Mouse (Mus musculus) gastrocnemius, postnatal 36 days (tissue): ENCODE measurements at regions not wholly inside any gene's neighbourhood (a gene's known extent, or its start where the extent isn't known, plus 50 kb on each side); places are given as distances from the start of the nearest gene placed in this dataset.

ENCODE experiments used
- DNase-seq, 2 experiments: peaks; one replicate each; pipeline ENCODE4 v3.0.0; 2022
- intact Hi-C: fragments of 180-260 bp; cut with DNase I; formaldehyde crosslinking; loops from one replicate; pipeline ENCODE4 v1.15.1; 2025

DNA sequence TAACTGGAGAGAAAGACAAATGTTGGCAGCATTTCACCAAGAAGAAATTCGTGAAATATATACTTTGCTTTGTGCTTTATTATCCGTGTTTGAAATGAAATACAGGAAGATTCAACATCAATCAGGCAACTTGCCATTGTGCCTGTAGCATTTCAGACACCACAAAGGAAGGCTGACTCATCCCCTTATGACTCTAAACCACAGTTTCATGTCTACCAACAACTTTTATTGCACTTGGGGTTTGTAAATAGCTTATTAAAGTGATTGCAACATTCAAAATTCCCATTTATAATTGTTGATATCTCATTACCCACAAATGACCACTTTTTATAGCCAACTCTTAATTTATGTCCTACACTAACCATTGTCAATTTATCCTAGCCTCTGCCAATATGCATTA lies 497.9 kb downstream of the Gm11232 start:
- no peak for DNase-seq
- intact Hi-C loops, result no loop called here

DNA sequence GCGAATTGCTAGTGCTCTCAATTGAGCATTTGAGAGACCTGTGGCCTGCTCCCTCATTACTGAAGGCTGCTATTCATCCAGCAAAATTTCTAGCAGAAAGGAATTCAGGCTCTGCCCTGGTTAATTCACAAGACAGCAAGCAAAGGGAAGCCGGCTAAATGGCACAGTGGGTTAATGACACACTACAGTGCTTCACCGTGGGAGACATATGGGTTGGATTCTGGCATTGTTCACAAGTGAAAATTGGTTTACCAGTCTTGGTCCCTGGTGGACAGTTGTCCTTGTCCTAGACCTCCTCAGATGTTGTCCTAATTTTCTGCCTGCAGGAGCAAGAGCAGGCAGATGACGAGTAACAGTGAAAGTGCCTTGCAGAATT lies 527.3 kb downstream of the Gm11232 start:
- intact Hi-C loops, result no loop called here
- DNase-seq, result no peak

DNA sequence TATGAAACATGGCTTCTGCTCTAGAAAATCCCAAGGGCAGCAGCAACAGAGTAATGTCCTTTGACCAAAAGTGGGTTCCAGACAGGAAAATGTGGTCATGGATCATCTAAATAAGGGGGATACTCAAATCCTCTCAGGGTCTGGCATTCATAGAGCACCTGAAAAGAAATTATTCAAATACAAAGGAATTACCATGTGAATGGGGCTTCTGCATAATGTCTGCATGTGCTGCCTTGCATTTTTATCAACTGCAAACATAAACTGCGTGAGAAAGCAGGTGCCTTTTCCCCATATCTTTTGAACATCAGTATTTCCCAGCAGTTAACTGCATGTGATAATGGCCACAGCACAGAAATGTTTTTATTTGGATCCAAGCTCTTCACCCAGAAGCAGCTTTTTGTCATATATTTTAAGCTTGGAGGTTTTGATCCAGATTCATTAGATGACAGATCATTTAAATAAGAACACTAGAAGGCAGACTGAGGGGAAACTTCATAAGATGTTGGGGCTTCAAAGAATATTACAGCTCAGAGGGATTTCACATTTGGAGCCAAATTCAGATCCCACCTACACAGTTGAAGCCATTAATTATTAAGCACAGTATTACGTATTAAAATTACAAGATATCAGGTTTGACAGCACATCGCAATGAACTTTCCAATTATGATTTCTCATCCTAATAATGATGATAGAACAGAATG lies 527.8 kb downstream of the Gm11232 start:
- intact Hi-C loops, result no loop called here
- DNase-seq, result no peak

DNA sequence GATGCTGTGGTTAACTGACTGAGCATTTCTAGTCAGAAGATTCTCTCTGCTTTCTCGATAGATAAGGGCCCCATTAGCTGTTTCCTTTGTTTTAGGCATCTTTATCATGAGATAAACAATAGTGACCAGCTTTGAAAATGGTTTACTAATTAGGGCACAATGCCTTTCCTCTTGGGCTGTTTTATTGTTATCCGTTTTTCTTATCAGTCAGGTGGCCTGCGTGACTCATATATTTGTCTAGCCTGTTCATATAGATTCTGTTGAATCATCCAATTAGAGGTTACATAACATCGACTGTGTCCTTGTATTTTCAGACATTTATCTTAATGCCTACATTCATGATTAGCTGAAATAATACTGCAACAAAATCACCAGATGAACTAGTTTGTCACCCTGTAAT lies 531.1 kb downstream of the Gm11232 start:
- DNase-seq, result no peak
- intact Hi-C loops, result no loop called here

DNA sequence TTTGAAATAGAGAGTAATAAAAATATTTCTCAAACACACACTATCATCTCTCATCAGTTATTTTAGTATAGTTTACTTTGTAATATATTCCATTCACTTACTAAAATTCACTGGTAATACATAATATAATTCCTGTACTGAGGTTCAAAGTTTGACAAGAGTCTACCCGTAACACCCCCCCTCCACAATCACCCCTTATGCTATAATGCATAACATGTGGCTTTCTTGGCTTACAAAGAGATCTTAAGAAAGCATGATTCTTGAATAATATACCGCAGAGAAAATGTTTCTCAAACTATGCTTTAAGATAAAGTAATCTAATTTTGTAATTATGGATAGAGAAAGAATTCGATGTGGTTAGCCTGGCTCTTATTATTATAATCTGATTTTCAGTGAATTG lies 539.7 kb downstream of the Gm11232 start:
- no peak for DNase-seq
- intact Hi-C loops, result no loop called here

DNA sequence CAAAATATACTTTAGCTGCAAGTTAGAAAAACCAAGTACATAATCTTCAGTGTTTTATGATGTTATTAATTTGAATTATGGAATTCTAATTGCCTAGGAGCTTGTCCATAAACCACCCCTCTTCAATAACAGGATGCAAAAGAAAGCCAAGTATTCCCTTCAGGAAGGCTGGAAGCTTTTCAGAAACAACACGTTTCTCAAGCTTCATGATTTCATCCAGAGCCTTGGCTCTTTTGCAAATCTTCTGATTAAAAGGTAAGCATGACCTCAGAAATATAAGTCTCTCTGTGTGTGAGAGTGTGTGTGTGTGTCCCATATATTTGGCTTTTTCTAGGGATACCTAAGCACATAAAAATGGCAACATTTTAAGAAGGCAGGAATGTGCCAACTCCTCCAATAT lies 570.0 kb downstream of the Gm11232 start:
- DNase-seq, result no peak

DNA sequence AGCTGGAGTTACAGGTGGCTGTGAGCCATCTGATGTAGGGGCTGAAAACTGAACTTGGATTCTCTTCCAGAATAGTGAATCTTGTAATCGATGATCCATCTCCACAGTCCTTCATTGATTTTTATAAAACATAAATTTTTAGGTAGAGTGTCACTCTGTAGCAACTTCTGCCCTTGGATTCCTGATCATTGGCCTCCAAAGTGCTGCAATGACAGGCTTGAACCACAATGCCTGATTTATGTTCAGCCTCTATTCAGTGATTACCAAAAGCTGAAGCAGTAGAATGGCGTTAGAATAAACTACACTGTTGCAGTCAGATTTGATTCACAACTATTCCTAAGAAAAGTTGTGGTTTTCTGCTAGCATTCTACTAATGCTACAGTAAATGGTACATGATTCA lies 580.1 kb downstream of the Gm11232 start:
- intact Hi-C loops, result no loop called here
- no peak for DNase-seq

More for the DNA sequence above, 570.0 kb downstream of the Gm11232 start:
- intact Hi-C loops, result no loop called here

DNA sequence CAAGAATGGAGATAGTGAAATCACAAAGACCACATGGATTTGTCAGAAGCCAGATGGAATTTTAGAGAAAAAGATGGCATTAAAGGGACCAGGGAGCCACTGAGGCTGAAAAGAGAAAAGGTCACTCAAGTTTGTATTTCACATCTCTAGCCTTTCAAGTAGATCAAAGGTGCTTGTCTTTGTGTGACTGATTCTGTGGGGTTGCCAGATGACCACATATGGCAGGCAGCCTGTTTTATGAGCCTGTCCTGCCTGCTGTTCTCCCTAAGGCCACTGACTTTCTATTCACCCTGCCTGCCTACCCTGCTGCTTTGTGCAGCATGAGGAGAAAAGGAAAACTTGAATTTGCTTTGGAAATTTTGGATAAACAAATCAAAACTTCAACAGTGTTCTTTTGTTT lies 592.0 kb downstream of the Gm11232 start:
- DNase-seq, result no peak
- intact Hi-C loops, result no loop called here

DNA sequence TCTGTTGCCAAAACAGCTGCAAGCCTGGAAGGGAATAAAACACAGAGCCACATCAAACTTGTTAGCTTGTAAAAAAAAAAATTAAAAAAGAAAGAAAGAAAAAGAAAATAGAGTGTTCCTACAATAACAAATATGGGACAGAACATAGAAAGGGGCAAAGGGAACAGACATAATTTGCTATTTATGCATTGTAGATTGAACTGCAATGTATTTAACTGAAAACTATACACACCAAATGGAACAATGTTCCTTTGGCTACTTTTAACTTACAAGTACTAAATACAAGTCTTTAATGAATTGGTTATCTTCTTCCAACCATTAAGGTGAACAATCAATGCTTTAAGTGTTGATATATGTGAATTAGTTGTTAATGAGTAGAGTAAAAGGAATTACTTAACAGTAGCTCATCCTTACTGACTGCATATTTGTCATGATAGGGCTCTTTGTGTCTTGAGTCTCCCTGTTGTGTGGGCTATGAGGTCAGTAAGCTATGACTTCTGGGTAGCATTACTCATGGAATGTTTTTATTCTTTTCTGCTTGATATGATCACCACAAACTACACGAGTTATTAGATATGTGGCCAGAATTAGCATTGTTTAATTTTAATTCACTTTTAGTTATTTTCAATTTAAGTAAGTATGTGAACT lies 597.0 kb upstream of the Megf9 start:
- no peak for DNase-seq
- intact Hi-C loops, result no loop called here

DNA sequence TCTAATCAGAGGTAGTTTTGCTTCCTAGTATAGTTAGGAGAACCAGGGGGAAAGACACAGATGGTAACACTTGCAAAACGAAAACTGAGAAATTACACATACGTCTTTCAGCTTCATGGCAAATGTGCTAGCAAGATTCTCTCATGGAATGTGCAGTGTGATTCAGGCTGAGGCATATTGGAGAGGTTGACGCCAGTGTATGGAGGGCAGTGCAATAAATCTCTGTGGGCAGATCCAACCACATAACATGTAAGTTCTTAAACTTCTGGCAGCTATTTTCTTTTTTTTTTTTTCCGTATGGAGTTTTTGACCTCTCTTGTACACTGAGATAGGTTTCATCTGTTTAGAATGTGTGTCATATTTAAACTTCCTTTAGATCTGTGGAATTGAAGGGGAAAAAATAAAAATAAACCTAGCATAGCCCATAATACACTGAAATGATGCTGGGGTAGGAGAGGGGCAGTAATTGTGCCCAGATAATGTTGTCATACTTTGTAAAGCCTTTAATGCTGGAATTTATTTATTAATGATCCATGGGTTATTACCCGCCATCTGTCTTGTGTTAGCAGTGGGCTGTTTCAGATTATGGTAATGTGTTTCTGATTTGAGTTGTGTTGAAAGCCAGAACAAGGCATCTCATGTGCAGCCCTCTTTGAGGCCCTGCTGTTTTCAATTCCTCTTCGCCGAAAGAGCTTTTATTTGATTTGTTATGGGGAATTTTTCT lies 596.3 kb upstream of the Megf9 start:
- DNase-seq, result no peak
- intact Hi-C loops, result no loop called here

DNA sequence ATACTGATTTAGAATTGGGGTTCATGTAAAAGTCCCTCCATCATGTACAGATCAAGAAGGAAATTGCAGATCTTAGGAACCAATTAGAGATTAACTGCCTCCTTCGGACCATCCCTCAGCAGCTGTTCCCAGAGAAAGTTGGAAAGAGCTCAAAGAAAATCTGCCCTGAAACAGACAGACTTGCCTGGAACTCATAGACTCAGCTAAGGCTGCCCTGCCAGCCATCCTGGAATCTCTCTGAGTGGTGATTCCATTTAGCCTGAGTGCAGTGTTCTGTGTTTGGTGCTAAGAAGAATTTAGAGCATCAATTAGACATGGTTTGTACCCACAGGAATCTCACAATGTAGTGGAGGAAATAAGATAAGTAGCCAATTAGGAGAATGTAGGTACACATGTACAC lies 594.5 kb upstream of the Megf9 start:
- intact Hi-C loops, result no loop called here

More for the DNA sequence above, 594.5 kb upstream of the Megf9 start:
- no peak for DNase-seq
